Mouse (Mus musculus) ES-E14 (cell line): ENCODE data around the gene Gm128.

Experiments
- HCFC1 ChIP-seq: IDR thresholded peaks from 2 replicates; pipeline ENCODE4 v1.6.1; 2012; ENCODE audit warnings: low read length, inconsistent platforms, borderline replicate concordance; ENCODE audit not compliant: insufficient read depth
- MAFK ChIP-seq: IDR thresholded peaks from 2 replicates; pipeline ENCODE4 v1.6.1; 2014; ENCODE audit warnings: mild to moderate bottlenecking, low read depth, low read length, inconsistent platforms; ENCODE audit not compliant: insufficient read depth
- ZC3H11A ChIP-seq: IDR thresholded peaks from 2 replicates; pipeline ENCODE4 v1.6.1; 2012; ENCODE audit warnings: low read depth, mild to moderate bottlenecking, inconsistent platforms, low read length, borderline replicate concordance
- ZNF384 ChIP-seq: IDR thresholded peaks from 2 replicates; pipeline ENCODE4 v1.6.1; 2012; ENCODE audit warnings: low read depth, low read length, inconsistent platforms

DNA sequence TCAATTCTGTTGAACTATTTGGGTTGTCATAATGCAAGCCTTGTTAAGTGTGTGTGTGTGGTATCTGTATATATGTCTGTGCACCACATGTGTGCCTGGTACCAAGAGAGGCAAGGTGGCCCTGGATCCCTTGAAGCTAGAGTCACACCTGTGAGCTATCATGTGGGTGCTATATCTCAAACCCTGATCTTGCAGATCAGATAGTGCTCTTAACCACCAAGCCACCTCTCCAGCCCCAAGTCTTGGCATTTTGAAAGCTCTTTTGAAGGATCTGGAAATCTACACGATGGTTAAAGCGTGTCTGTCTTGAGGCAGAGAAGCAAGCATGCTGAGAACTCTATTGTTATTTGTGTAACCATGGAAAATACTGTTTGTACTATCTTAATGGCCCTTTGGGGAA, 30.8 kb downstream of the Gm128 start:
- TF ChIP-seq MAFK: no peak
- TF ChIP-seq ZNF384: no peak
- TF ChIP-seq HCFC1: no peak
- TF ChIP-seq ZC3H11A: no peak
